Mouse (Mus musculus) left cerebral cortex, postnatal 25 days (tissue): ENCODE measurements around the gene Ciapin1. TPM values are rescaled to one million over a fixed set of nuclear protein-coding genes. Genes with fewer than 3 reads are reported as not detected.

Experiments
- total RNA-seq, 2 experiments: library from RNA; stranded (reverse); gene quantifications; 2 replicates each; pipeline ENCODE4 v1.2.3; 2021

Ciapin1 gene
- total RNA-seq, 2 experiments from 2014 or later, result 67.9 to 74.1 TPM

Other genes with a start within 250 kb of the Ciapin1 start
- 10 to 100 TPM; 26.6 to 30.3 TPM for gene Rspry1, start 236.4 kb downstream of the Ciapin1 start, total RNA-seq
- 10 to 100 TPM; 37.2 to 44.9 TPM for gene Fam192a, start 236.4 kb downstream of the Ciapin1 start, total RNA-seq
- gene Arl2bp, start 171.8 kb downstream of the Ciapin1 start, total RNA-seq, result 100 to 1,000 TPM; 157 to 158 TPM
- 10 to 100 TPM; 37.5 to 40.2 TPM for gene Pllp, start 142.1 kb downstream of the Ciapin1 start, total RNA-seq
- gene Ccl22, start 92.8 kb downstream of the Ciapin1 start, total RNA-seq, result under 1 TPM in 1 of 2 experiments, not detected in 1; 0.21 TPM
- 100 to 1,000 TPM; 749 to 762 TPM for gene Cx3cl1, start 66.3 kb downstream of the Ciapin1 start, total RNA-seq
- 1 to 10 TPM; 8.6 to 9.3 TPM for gene Ccl17, start 27.9 kb downstream of the Ciapin1 start, total RNA-seq
- gene Coq9, start within 50 bp of the Ciapin1 start, total RNA-seq, result 10 to 100 TPM; 82.4 to 94.4 TPM
- 10 to 100 TPM; 67.4 to 76.6 TPM for gene Polr2c, start 19.1 kb upstream of the Ciapin1 start, total RNA-seq
- gene Dok4, start 38.0 kb upstream of the Ciapin1 start, total RNA-seq, result 10 to 100 TPM; 23.2 to 25.6 TPM
- 1 to 10 TPM; 1.5 to 1.7 TPM for gene Ccdc102a, start 79.7 kb upstream of the Ciapin1 start, total RNA-seq
- gene Adgrg5, start 85.3 kb upstream of the Ciapin1 start, total RNA-seq, result not detected
- gene Adgrg1, start 136.4 kb upstream of the Ciapin1 start, total RNA-seq, result 10 to 100 TPM; 67.2 to 94.5 TPM
- under 1 TPM; 0.14 to 0.18 TPM for gene Adgrg3, start 179.3 kb upstream of the Ciapin1 start, total RNA-seq
- gene Drc7, start 216.7 kb upstream of the Ciapin1 start, total RNA-seq, result 1 to 10 TPM; 1.0 to 1.4 TPM
- 10 to 100 TPM; 47.0 to 47.5 TPM for gene Katnb1, start 242.8 kb upstream of the Ciapin1 start, total RNA-seq